Mouse (Mus musculus) cerebellum, adult 2 months (tissue): ENCODE results near the gene Tmem40. TPM values are rescaled to one million over a fixed set of nuclear protein-coding genes. Genes with fewer than 3 reads are reported as not detected.

Source experiments
- DNase-seq, 2 experiments: peaks; one replicate each; pipeline ENCODE4 v3.0.0; 2021
- H3K27ac ChIP-seq: fragments of 200-500 bp; 2 replicates; pipeline ENCODE4 v1.5.1; 2012; ENCODE audit warnings: low read length, control low read depth, inconsistent platforms; ENCODE audit not compliant: insufficient read depth
- H3K27me3 ChIP-seq: fragments of 200-500 bp; 2 replicates; pipeline ENCODE4 v1.6.1; 2012; ENCODE audit warnings: inconsistent platforms, mild to moderate bottlenecking, low read length, moderate library complexity; ENCODE audit not compliant: control insufficient read depth, insufficient read depth
- H3K4me1 ChIP-seq: fragments of 200-500 bp; 2 replicates; pipeline ENCODE4 v1.6.1; 2011; ENCODE audit warnings: low read length; ENCODE audit not compliant: control insufficient read depth, insufficient read depth
- H3K4me3 ChIP-seq: fragments of 200-500 bp; replicated peaks from 2 replicates; pipeline ENCODE3; 2011; ENCODE audit warnings: mild to moderate bottlenecking, low read depth, low read length, control low read depth; ENCODE audit not compliant: insufficient read depth
- CTCF ChIP-seq: fragments of 200-500 bp; IDR thresholded peaks from 2 replicates; pipeline ENCODE4 v1.5.1; 2011; ENCODE audit warnings: low read depth, mild to moderate bottlenecking, control low read depth, low read length, moderate library complexity, borderline replicate concordance; ENCODE audit not compliant: insufficient read depth
- POLR2A ChIP-seq: fragments of 200-500 bp; IDR thresholded peaks from 2 replicates; pipeline ENCODE4 v1.6.1; 2011; ENCODE audit warnings: low read length, control low read depth, borderline replicate concordance; ENCODE audit not compliant: insufficient read depth
- WGBS: fragments of 180-500 bp; shearing (Covaris S2); methylation state at CpG from one replicate; pipeline ENCODE4 v1.1.7; 2018; 5-methylcytosine and 5-hydroxymethylcytosine counted together
- polyA plus RNA-seq: library from polyadenylated mRNA; depleted of rRNA; stranded (reverse); fragments of >200 nt; gene quantifications from 2 replicates; pipeline ENCODE4 v1.2.3, GENCODE M21; 2012

The Tmem40 gene
- polyA plus RNA-seq, 1 experiment: 3.5 TPM

GRCm38 (mm10) chr6:115801811-115802210 is 39.6 kb upstream of the Tmem40 start:
- Histone ChIP-seq H3K4me3 (no peak overlapping the region), H3K27ac (no peak overlapping the region), H3K4me1 (peaks cover 6% of the 10 kb centered on the region), H3K27me3 (no peaks in the 10 kb centered on the region)
- TF ChIP-seq CTCF: no peak
- TF ChIP-seq POLR2A: no peak
- WGBS: 89% methylated on average over 3 of the region's 3 CpGs
- DNase-seq: no peak

- H3K4me3 ChIP-seq: peak overlapping the region; percentile 41
- peak overlapping the region; percentile 53 for H3K27ac ChIP-seq
- TF ChIP-seq CTCF: no peak
- TF ChIP-seq POLR2A: no peak
- peaks cover 19% of the 10 kb centered on the region for H3K4me1 ChIP-seq
- WGBS: 16% methylated on average over 21 of the region's 21 CpGs
- peak; percentile 71 to 80 for DNase-seq
- no peaks in the 10 kb centered on the region for H3K27me3 ChIP-seq
These were observed 30.5 kb upstream of the Tmem40 start for GRCm38 (mm10) chr6:115792691-115793215.

- DNase-seq: peak; percentile 70 to 80
These were observed 29.9 kb upstream of the Tmem40 start for GRCm38 (mm10) chr6:115791842-115792686.

GRCm38 (mm10) chr6:115791016-115791415 is 28.8 kb upstream of the Tmem40 start:
- peaks cover 19% of the 10 kb centered on the region for H3K4me1 ChIP-seq
- no peak overlapping the region for H3K27ac ChIP-seq
- DNase-seq: no peak
- no peak overlapping the region for H3K4me3 ChIP-seq
- TF ChIP-seq POLR2A (no peak), CTCF (no peak)
- no peaks in the 10 kb centered on the region for H3K27me3 ChIP-seq
- WGBS: 59% methylated on average over 10 of the region's 10 CpGs

More at GRCm38 (mm10) chr6:115791842-115792686, 29.9 kb upstream of the Tmem40 start:
- WGBS: 18% methylated on average over 34 of the region's 34 CpGs
- Histone ChIP-seq H3K4me3 (peak overlapping the region; percentile 41), H3K27ac (peak overlapping the region; percentile 53), H3K27me3 (no peaks in the 10 kb centered on the region), H3K4me1 (peaks cover 19% of the 10 kb centered on the region)
- TF ChIP-seq CTCF (no peak), POLR2A (0 out of 2 replicates have a peak, but pooled peaks have one; percentile 17)

GRCm38 (mm10) chr6:115782781-115783180 is 20.6 kb upstream of the Tmem40 start:
- no peaks in the 10 kb centered on the region for H3K27me3 ChIP-seq
- no peaks in the 10 kb centered on the region for H3K4me1 ChIP-seq
- no peak for DNase-seq
- TF ChIP-seq CTCF (no peak), POLR2A (no peak)
- H3K27ac ChIP-seq: no peak overlapping the region
- 92% methylated on average over 3 of the region's 3 CpGs for WGBS
- H3K4me3 ChIP-seq: no peak overlapping the region

GRCm38 (mm10) chr6:115776363-115776762 is 14.2 kb upstream of the Tmem40 start:
- TF ChIP-seq CTCF: no peak
- no peak for TF ChIP-seq POLR2A
- H3K27me3 ChIP-seq: no peaks in the 10 kb centered on the region
- no peak for DNase-seq
- peaks cover 13% of the 10 kb centered on the region; the same call in 1 of the 2 replicates for H3K4me1 ChIP-seq
- peak overlapping the region; percentile 55 for H3K27ac ChIP-seq
- WGBS: 27% methylated on average over 9 of the region's 9 CpGs
- H3K4me3 ChIP-seq: no peak overlapping the region

GRCm38 (mm10) chr6:115775838-115776237 is 13.6 kb upstream of the Tmem40 start:
- H3K27ac ChIP-seq: peak overlapping the region; percentile 67
- H3K4me3 ChIP-seq: no peak overlapping the region
- H3K4me1 ChIP-seq: peaks cover 13% of the 10 kb centered on the region; the same call in 1 of the 2 replicates
- H3K27me3 ChIP-seq: no peaks in the 10 kb centered on the region
- TF ChIP-seq POLR2A (no peak), CTCF (no peak)
- DNase-seq: peak in 1 of 2 experiments; percentile 80
- 3% methylated on average over 3 of the region's 3 CpGs for WGBS

GRCm38 (mm10) chr6:115774501-115774921 is 12.3 kb upstream of the Tmem40 start, which contains the start of gene Cand2:
Cand2 (plus strand) TSS chr6:115774538.
- H3K4me1 ChIP-seq: peaks cover 13% of the 10 kb centered on the region; the same call in 1 of the 2 replicates
- under 1% methylated on average over 24 of the region's 28 CpGs for WGBS
- peak within 1 kb of the TSS; percentile 67 for H3K27ac ChIP-seq
- no peak for TF ChIP-seq CTCF
- TF ChIP-seq POLR2A: no peak
- DNase-seq: peak; percentile 37 to 53
- H3K4me3 ChIP-seq: peak within 1 kb of the TSS; percentile 64
- no peaks in the 10 kb centered on the region for H3K27me3 ChIP-seq
